Mouse (Mus musculus): Measurements from ENCODE around the gene Ankrd11. TPM values are rescaled to one million over a fixed set of nuclear protein-coding genes. Genes with fewer than 3 reads are reported as not detected.

The Ankrd11 gene
- polyA plus RNA-seq, 1 experiment: 32.5 TPM

DNA sequence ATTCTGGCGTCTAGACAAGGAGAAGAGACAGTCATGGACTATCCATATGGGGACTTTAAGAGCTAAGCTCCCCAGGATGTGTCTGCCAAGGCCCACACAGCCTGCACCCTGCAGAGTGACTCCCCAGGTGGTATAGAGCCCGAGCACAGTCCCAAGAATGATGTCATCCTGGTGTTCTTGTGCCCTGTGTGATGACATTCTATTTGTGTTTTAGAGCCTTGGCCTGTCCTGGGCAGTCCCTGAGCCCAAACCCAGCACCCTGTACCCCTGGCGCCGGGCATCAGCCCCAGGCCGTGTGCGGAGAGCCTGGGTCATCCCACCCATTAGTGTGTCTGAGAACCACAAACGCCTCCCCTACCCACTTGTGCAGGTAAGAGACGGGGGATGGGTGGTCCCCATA, 185.8 kb downstream of the Ankrd11 start:
- peaks cover 9% of the 10 kb centered on the region for H3K79me2 ChIP-seq (ENCODE audit: control insufficient read depth, insufficient read depth)
- no peaks in the 10 kb centered on the region for H3K36me3 ChIP-seq (ENCODE audit: control insufficient read depth, insufficient read depth)
- no peak overlapping the region for H3K4me3 ChIP-seq (ENCODE audit: insufficient read depth, poor library complexity, severe bottlenecking)
- TF ChIP-seq MAX (IDR thresholded peaks at IDR 0.05) (no peak), CTCF (IDR thresholded peaks at IDR 0.05; ENCODE audit: control insufficient read depth, insufficient read depth, insufficient read length) (no peak), FOSL1 (IDR thresholded peaks at IDR 0.05; ENCODE audit: insufficient read depth, low read length, poor library complexity, severe bottlenecking) (no peak), USF1 (IDR thresholded peaks at IDR 0.05; ENCODE audit: low read depth) (no peak), MYOD1 (IDR thresholded peaks at IDR 0.05; ENCODE audit: control insufficient read depth, insufficient read length, low read depth) (no peak), MYOG (IDR thresholded peaks at IDR 0.05; ENCODE audit: control insufficient read depth, extremely low read depth, insufficient read length) (no peak), CEBPB (IDR thresholded peaks at IDR 0.05; ENCODE audit: low read depth) (no peak)
- H3K27me3 ChIP-seq (ENCODE audit: control insufficient read depth, insufficient read depth, insufficient read length): no peaks in the 10 kb centered on the region
- H3ac ChIP-seq (ENCODE audit: control insufficient read depth, insufficient read length, low read depth): no peak overlapping the region
- H3K79me3 ChIP-seq (ENCODE audit: low read depth): no peaks in the 10 kb centered on the region

DNA sequence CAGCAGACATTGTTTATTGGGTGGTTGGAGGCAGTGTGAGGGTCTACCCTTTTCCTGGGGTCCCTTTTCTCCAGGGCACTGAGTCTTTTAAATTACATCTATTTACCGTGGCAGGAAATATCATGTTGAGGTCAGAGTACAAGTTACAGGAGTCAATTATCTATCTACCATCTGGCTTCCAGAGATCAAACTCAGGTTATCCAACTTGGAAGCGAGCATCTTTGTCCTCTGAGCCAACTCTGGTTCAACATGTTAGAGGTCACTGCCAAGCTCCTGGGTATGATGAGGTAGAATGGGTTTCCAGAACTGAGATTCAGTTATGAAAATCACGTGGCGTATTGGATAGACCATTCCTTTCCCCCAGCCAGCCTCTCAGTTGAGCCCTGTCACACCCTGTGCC, 187.0 kb downstream of the Ankrd11 start:
- Histone ChIP-seq H3ac (ENCODE audit: control insufficient read depth, insufficient read length, low read depth) (no peak overlapping the region), H3K36me3 (ENCODE audit: control insufficient read depth, insufficient read depth) (no peaks in the 10 kb centered on the region), H3K4me3 (ENCODE audit: insufficient read depth, poor library complexity, severe bottlenecking) (no peak overlapping the region), H3K79me2 (ENCODE audit: control insufficient read depth, insufficient read depth) (peaks cover 11% of the 10 kb centered on the region), H3K27me3 (ENCODE audit: control insufficient read depth, insufficient read depth, insufficient read length) (no peaks in the 10 kb centered on the region), H3K79me3 (ENCODE audit: low read depth) (no peaks in the 10 kb centered on the region)
- TF ChIP-seq MYOG (IDR thresholded peaks at IDR 0.05; ENCODE audit: control insufficient read depth, extremely low read depth, insufficient read length): no peak
- no peak for TF ChIP-seq CTCF (IDR thresholded peaks at IDR 0.05; ENCODE audit: control insufficient read depth, insufficient read depth, insufficient read length)
- TF ChIP-seq FOSL1 (IDR thresholded peaks at IDR 0.05; ENCODE audit: insufficient read depth, low read length, poor library complexity, severe bottlenecking): no peak
- TF ChIP-seq USF1 (IDR thresholded peaks at IDR 0.05; ENCODE audit: low read depth): no peak
- TF ChIP-seq MAX (IDR thresholded peaks at IDR 0.05): no peak
- no peak for TF ChIP-seq CEBPB (IDR thresholded peaks at IDR 0.05; ENCODE audit: low read depth)
- no peak for TF ChIP-seq MYOD1 (IDR thresholded peaks at IDR 0.05; ENCODE audit: control insufficient read depth, insufficient read length, low read depth)

DNA sequence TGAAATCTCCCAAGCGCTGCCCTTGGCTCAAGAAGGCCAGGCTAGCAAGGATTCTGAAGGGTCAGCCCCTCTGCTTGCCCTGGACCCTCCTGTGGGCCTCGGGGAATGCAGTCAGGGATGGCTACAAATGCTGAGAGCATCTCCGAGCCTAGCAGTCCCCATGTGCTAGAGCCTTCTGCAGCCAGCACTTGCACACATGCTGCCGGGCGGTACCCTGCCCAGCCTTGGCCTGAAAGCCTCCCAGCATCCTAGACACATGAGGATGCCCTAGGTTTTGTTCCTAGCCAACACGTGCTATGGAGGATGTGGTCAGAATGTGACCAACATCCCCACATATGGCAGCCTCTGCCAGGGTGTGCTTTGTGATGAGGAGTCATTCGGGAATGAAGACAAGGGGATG, 187.7 kb downstream of the Ankrd11 start:
- no peaks in the 10 kb centered on the region for H3K36me3 ChIP-seq (ENCODE audit: control insufficient read depth, insufficient read depth)
- H3K4me3 ChIP-seq (ENCODE audit: insufficient read depth, poor library complexity, severe bottlenecking): no peak overlapping the region
- TF ChIP-seq FOSL1 (IDR thresholded peaks at IDR 0.05; ENCODE audit: insufficient read depth, low read length, poor library complexity, severe bottlenecking) (no peak), MYOD1 (IDR thresholded peaks at IDR 0.05; ENCODE audit: control insufficient read depth, insufficient read length, low read depth) (no peak), MYOG (IDR thresholded peaks at IDR 0.05; ENCODE audit: control insufficient read depth, extremely low read depth, insufficient read length) (no peak), CTCF (IDR thresholded peaks at IDR 0.05; ENCODE audit: control insufficient read depth, insufficient read depth, insufficient read length) (no peak), USF1 (IDR thresholded peaks at IDR 0.05; ENCODE audit: low read depth) (no peak), CEBPB (IDR thresholded peaks at IDR 0.05; ENCODE audit: low read depth) (no peak), MAX (IDR thresholded peaks at IDR 0.05) (no peak)
- H3ac ChIP-seq (ENCODE audit: control insufficient read depth, insufficient read length, low read depth): no peak overlapping the region
- H3K27me3 ChIP-seq (ENCODE audit: control insufficient read depth, insufficient read depth, insufficient read length): no peaks in the 10 kb centered on the region
- H3K79me3 ChIP-seq (ENCODE audit: low read depth): no peaks in the 10 kb centered on the region
- H3K79me2 ChIP-seq (ENCODE audit: control insufficient read depth, insufficient read depth): peaks cover 15% of the 10 kb centered on the region

DNA sequence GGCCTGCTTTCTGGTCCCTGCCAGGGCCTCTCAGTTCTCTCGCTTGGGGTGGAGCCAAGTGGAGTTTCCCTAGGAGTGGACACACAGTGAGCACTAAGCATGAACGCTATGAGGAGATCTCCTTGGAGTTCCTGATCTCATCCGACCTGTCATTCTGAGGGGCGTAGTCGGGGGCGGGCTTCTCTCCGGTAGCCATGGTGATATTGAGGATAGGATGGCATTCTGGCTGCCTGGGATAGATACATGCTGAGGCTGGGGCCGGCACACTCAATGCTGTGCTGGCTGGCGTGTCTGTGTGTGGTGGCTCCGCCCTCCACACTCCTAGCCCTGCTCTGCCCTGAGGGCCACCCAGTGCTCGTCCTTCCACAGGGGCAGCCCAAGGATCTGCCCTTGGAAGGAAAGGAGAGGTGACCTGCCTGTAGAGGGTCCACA, 188.7 kb downstream of the Ankrd11 start:
- Histone ChIP-seq H3K79me2 (ENCODE audit: control insufficient read depth, insufficient read depth) (peaks cover 15% of the 10 kb centered on the region), H3K79me3 (ENCODE audit: low read depth) (no peaks in the 10 kb centered on the region), H3ac (ENCODE audit: control insufficient read depth, insufficient read length, low read depth) (no peak overlapping the region), H3K4me3 (ENCODE audit: insufficient read depth, poor library complexity, severe bottlenecking) (no peak overlapping the region), H3K27me3 (ENCODE audit: control insufficient read depth, insufficient read depth, insufficient read length) (no peaks in the 10 kb centered on the region), H3K36me3 (ENCODE audit: control insufficient read depth, insufficient read depth) (no peaks in the 10 kb centered on the region)
- TF ChIP-seq USF1 (IDR thresholded peaks at IDR 0.05; ENCODE audit: low read depth) (no peak), MYOD1 (IDR thresholded peaks at IDR 0.05; ENCODE audit: control insufficient read depth, insufficient read length, low read depth) (no peak), CEBPB (IDR thresholded peaks at IDR 0.05; ENCODE audit: low read depth) (no peak), FOSL1 (IDR thresholded peaks at IDR 0.05; ENCODE audit: insufficient read depth, low read length, poor library complexity, severe bottlenecking) (no peak), MAX (IDR thresholded peaks at IDR 0.05) (no peak), CTCF (IDR thresholded peaks at IDR 0.05; ENCODE audit: control insufficient read depth, insufficient read depth, insufficient read length) (no peak), MYOG (IDR thresholded peaks at IDR 0.05; ENCODE audit: control insufficient read depth, extremely low read depth, insufficient read length) (no peak)

GRCm38 (mm10) chr8:122852546-122852905, 189.6 kb downstream of the Ankrd11 start:
- Histone ChIP-seq H3K36me3 (ENCODE audit: control insufficient read depth, insufficient read depth) (no peaks in the 10 kb centered on the region), H3K79me3 (ENCODE audit: low read depth) (no peaks in the 10 kb centered on the region), H3K4me3 (ENCODE audit: insufficient read depth, poor library complexity, severe bottlenecking) (no peak overlapping the region), H3K79me2 (ENCODE audit: control insufficient read depth, insufficient read depth) (peaks cover 15% of the 10 kb centered on the region), H3ac (ENCODE audit: control insufficient read depth, insufficient read length, low read depth) (no peak overlapping the region), H3K27me3 (ENCODE audit: control insufficient read depth, insufficient read depth, insufficient read length) (no peaks in the 10 kb centered on the region)
- TF ChIP-seq CEBPB (IDR thresholded peaks at IDR 0.05; ENCODE audit: low read depth) (no peak), MYOG (IDR thresholded peaks at IDR 0.05; ENCODE audit: control insufficient read depth, extremely low read depth, insufficient read length) (no peak), MYOD1 (IDR thresholded peaks at IDR 0.05; ENCODE audit: control insufficient read depth, insufficient read length, low read depth) (no peak), MAX (IDR thresholded peaks at IDR 0.05) (no peak), CTCF (IDR thresholded peaks at IDR 0.05; ENCODE audit: control insufficient read depth, insufficient read depth, insufficient read length) (no peak), FOSL1 (IDR thresholded peaks at IDR 0.05; ENCODE audit: insufficient read depth, low read length, poor library complexity, severe bottlenecking) (no peak), USF1 (IDR thresholded peaks at IDR 0.05; ENCODE audit: low read depth) (no peak)

Data from C2C12 (cell line).